Mouse (Mus musculus): ENCODE data around the gene Phf11d.
"Not testable (repeated sequence)": the region's sequence is repeated elsewhere in the genome, so short reads cannot be mapped to it uniquely, and the experiment has no call there.

Phf11d gene

DNA sequence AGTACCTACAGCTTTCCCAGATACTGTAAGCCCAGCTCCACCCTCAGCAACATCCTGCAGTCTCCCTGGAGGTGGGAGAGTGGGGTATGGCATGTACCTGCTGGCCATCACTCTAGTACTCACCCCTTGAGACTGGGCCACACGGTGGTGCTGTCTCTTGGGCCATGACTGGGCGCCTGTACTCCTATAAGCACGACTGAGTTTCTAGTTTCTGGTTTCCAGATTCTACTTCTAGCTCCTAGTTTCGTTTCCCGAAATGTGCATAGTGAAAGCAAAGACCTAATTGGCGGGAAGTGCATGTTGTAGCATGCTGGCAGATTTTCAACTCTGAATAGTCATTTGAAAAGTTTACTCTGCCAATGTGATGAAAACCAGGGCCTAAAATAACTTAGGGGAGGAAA, at the start of gene Phf11d:
Phf11d (minus strand) TSS at position 227 of the 401 bp plus-strand sequence.
- DNase-seq (ENCODE audit: low read depth, low spot score), result peak; percentile 18

DNA sequence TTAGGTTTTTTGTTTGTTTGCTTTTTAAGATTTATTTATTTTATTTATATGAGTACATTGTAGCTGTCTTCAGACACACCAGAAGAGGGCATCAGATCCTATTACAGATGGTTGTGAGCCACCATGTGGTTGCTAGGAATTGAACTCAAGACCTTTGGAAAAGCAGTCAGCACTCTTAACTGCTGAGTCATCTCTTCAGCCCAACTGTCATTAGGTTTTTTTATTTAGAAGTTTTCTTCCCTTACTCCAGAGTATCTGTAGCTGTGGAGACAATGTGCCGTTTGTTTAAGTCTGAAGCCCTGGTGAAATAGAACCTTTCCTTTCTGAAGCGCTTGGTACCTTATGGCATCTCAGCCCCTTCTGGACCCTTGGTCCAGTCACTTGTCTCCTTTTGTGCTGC, 49.7 kb upstream of the Phf11d start:
- DNase-seq (ENCODE audit: low read depth, low spot score), result not testable (repeated sequence)

DNA sequence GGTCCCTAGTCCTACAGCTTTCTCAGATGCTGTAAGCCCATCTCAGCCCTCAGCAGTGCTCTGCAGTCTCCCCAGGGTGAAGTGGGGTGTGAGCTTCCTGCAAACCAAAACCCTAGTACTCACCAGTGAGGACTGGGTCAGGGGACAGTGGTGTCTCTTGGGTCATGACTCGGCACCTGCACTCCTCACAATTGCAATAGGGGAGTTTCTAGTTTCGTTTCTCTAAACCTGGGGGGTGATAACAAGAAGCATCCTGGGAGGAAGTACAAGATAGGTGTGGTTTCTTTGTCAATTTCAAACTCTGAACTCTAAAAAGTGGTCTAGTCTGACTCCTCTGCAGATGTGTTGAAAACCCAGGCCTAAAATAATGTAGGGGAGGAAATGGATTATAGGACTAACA, 31.7 kb upstream of the Phf11d start:
- DNase-seq (ENCODE audit: low read depth, low spot score), result no peak

GRCm38 (mm10) chr14:59395281-59395680, 30.0 kb upstream of the Phf11d start, which contains the start of gene Phf11c:
Gene Phf11c, minus strand, starts transcription at chr14:59395381.
- DNase-seq (ENCODE audit: low read depth, low spot score), result no peak

GRCm38 (mm10) chr14:59390181-59390580, 24.9 kb upstream of the Phf11d start:
- not testable (repeated sequence) for DNase-seq (ENCODE audit: low read depth, low spot score)

DNA sequence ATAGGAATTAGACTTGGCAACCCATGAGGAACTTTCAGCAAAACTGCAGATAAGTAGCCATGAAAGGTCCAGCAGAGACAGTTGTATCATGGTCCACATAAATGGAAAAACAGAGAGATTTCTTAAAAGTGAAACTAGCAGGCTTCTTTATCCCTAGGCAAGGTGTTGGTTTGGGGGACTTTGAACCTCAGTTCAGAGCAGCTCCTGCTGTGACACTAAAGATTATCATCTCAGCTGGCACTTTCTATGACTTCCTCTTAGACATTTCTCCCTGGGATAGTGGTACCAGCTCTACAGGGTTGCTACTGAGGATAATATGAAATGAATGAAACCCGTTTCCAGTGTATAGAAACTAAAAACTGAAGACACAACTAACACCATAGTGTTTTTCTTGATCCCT, 24.3 kb upstream of the Phf11d start:
- DNase-seq (ENCODE audit: low read depth, low spot score), result no peak

GRCm38 (mm10) chr14:59370348-59371068, 5.2 kb upstream of the Phf11d start:
- DNase-seq (ENCODE audit: low read depth, low spot score), result peak; percentile 99

DNA sequence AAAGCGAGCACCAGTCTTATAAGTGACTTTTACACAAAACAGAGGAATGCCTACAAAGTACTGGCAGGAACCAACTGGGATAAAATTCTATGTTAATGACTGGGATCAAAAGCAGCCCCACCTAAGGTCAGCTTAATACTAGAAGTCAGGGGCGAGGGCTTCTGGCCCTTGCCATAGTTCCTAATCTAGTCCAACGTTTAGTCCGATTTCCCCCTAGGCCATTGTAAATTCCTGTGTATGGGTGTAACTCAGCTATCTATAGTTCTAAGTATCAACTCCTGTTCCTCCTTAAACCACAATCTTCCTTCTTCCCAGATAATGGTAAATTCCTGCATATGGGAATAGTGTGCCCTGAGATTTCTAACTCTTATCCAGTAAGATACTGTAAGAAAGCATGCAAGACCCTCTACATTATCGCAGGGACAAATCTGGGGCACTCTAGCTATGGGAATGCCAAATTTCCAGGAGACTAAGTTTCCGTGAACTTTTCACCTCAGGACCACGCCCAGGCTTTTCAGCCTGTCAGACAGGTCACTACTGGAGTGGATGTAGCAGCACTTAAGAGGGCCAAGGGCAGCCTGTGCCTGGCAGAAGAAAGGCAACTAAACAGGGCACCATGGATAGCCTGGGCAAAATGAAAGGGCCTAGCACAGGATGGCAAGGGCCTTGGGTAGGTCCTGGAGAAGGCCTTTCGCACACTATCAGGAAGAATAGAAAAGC, 1.3 kb upstream of the Phf11d start:
- DNase-seq (ENCODE audit: low read depth, low spot score), result peak; percentile 80

- not testable (repeated sequence) for DNase-seq (ENCODE audit: low read depth, low spot score)
Observed at GRCm38 (mm10) chr14:59341189-59341588, 24.1 kb downstream of the Phf11d start, which contains the start of gene Phf11b. Gene Phf11b, minus strand, starts transcription at chr14:59341351.

DNA sequence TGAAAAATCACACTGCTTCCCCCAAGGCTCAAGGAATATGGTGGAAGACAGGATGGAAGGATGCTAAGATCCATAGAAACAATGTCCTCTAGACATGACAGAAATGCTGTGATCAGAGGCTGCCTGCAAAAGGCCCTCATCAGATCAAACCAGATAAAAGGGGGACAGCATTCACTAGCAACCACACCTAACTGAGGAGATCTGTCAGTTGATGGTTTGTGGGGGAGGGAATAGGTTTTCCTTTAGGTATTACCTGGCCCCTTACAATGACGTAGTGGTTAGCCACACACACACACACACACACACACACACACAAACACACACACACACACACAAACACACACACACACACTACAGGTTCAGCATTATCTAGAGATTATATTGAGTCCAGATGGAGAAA, 25.7 kb downstream of the Phf11d start:
- no peak for DNase-seq (ENCODE audit: low read depth, low spot score)

- DNase-seq (ENCODE audit: low read depth, low spot score), result not testable (repeated sequence)
Observed at GRCm38 (mm10) chr14:59336056-59336455, 29.2 kb downstream of the Phf11d start.

- DNase-seq (ENCODE audit: low read depth, low spot score), result not testable (repeated sequence)
Observed at GRCm38 (mm10) chr14:59330499-59330898, 34.8 kb downstream of the Phf11d start.

DNA sequence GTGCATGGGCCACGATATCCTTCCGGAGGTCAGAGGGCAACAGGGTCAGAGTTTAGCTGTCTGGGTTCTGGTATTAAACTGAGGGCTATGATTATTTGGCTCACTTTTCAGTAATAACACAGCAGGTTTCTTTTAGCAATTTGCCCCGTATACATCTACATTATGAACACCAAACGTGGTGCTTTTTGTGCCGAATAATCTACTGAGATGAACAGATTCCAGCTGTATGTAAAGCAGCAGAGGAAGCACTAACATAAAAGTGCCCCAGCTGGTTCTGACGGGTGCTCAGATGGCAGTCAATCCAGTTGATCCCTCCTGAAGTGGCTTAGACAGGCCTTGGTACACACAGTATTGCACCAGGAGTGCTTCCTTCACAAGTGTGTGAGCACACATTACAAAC, 45.3 kb downstream of the Phf11d start:
- DNase-seq (ENCODE audit: low read depth, low spot score), result not testable (repeated sequence)

DNA sequence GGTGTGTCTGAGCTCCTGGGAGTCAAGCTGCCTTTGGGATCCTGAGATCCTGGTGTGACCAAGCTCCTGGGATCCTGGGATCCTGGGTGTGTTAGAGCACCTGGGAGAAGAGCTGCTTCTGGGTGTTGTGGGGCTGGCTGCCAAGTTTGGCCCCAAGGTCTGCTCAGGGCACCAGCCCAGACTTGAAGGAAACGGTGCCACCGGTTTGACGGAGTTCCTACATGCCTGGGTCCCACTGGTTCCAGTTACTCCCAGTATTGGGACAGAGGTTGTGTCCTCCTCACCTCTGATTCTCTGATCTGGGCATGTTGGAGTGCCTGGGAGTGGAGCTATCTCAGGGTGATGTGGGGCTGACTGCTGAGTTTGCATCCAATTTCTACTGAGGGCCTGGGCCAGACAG, 46.2 kb downstream of the Phf11d start:
- not testable (repeated sequence) for DNase-seq (ENCODE audit: low read depth, low spot score)
